Mouse (Mus musculus): Measurements from ENCODE around the gene Sh2d3c. TPM values are rescaled to one million over a fixed set of nuclear protein-coding genes. Genes with fewer than 3 reads are reported as not detected.

The Sh2d3c gene
- total RNA-seq (2014; fragmentation: Nextera tagmentation) = not detected in 2 replicates
- 0.06 and 0.98 TPM in 2 replicates for total RNA-seq (2017)
- 0.35 and 0.39 TPM in 2 replicates for polyA plus RNA-seq (2012)

GRCm38 (mm10) chr2:32720681-32721229 lies at the start of gene Sh2d3c:
Gene Sh2d3c (plus strand): TSS chr2:32721055.
- no peak for DNase-seq (ENCODE audit: low spot score)
- Histone ChIP-seq H3K4me3 (ENCODE audit: low read depth, low read length) (no peak within 1 kb of the TSS; the same call in 1 of the 2 replicates), H3K27me3 (ENCODE audit: insufficient read depth, low read length) (peaks cover 65% of the 10 kb centered on the region), H3K9me3 (replicated peaks) (no peaks in the 10 kb centered on the region), H3K4me1 (ENCODE audit: insufficient read depth, low read depth, low read length) (peaks cover 23% of the 10 kb centered on the region), H3K36me3 (replicated peaks) (no peaks in the 10 kb centered on the region)
- ATAC-seq (ENCODE audit: extremely low read depth, insufficient number of reproducible peaks, low FRiP score, poor library complexity, severe bottlenecking) = no peak
- TF ChIP-seq CTCF (IDR thresholded peaks at IDR 0.05; ENCODE audit: low read depth, low read length) = no peak
- no peak for TF ChIP-seq TAL1 (conservative IDR thresholded peaks at IDR 0.05; ENCODE audit: low read depth, low read length)
- no peak for TF ChIP-seq GATA2 (IDR thresholded peaks at IDR 0.05; ENCODE audit: borderline replicate concordance, low read depth, low read length)
- TF ChIP-seq GATA1 (IDR thresholded peaks at IDR 0.05; ENCODE audit: borderline replicate concordance, low read length) = no peak
- TF ChIP-seq POLR2AphosphoS5 (IDR thresholded peaks at IDR 0.05; ENCODE audit: insufficient replicate concordance, low read depth, low read length) = no peak

GRCm38 (mm10) chr2:32671147-32671546 lies 49.7 kb upstream of the Sh2d3c start:
- Histone ChIP-seq H3K36me3 (replicated peaks) (peaks cover 57% of the 10 kb centered on the region), H3K9me3 (replicated peaks) (no peaks in the 10 kb centered on the region), H3K4me3 (ENCODE audit: low read depth, low read length) (no peak overlapping the region), H3K4me1 (ENCODE audit: insufficient read depth, low read depth, low read length) (peaks cover 22% of the 10 kb centered on the region), H3K27me3 (ENCODE audit: insufficient read depth, low read length) (peaks cover 19% of the 10 kb centered on the region; the same call in 1 of the 2 replicates)
- no peak for TF ChIP-seq GATA1 (IDR thresholded peaks at IDR 0.05; ENCODE audit: borderline replicate concordance, low read length)
- no peak for TF ChIP-seq TAL1 (conservative IDR thresholded peaks at IDR 0.05; ENCODE audit: low read depth, low read length)
- TF ChIP-seq POLR2AphosphoS5 (IDR thresholded peaks at IDR 0.05; ENCODE audit: insufficient replicate concordance, low read depth, low read length) = no peak
- TF ChIP-seq CTCF (IDR thresholded peaks at IDR 0.05; ENCODE audit: low read depth, low read length) = no peak
- no peak for TF ChIP-seq GATA2 (IDR thresholded peaks at IDR 0.05; ENCODE audit: borderline replicate concordance, low read depth, low read length)
- DNase-seq (ENCODE audit: low spot score) (no peak), ATAC-seq (ENCODE audit: extremely low read depth, insufficient number of reproducible peaks, low FRiP score, poor library complexity, severe bottlenecking) (no peak)

DNA sequence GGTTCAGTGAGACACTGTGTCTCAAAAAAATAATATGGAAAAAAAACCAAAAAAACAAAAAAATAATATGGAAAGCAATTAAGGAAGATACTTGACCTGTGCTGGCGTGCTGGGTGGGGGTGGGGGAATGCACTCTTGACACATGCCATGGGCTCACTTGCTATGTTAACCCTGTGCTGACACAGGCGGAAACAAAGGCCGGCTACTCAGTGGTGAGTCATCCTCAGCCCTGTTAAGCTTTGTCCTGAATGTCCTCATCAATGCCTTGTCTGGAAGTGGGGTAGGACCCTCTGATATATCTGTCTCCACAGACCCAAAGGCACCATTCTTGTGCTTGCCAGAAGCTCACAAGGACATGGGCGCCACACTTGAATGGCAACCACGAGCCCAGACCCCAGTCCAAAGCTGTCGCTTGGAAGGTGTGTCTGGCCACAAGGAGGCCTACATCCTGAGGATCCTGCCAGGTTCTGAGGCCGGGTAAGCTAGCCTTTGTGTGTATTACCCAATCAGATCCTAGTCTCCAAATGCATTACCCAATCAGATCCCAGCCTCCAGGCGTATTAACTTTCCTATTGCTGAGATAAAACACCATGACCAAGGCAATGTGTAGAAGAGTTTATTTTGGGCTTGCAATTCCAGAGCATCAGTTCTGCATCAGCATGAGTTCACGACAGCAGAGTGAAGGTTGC lies 48.8 kb upstream of the Sh2d3c start:
- Histone ChIP-seq H3K4me3 (ENCODE audit: low read depth, low read length) (no peak overlapping the region), H3K4me1 (ENCODE audit: insufficient read depth, low read depth, low read length) (peaks cover 22% of the 10 kb centered on the region), H3K36me3 (replicated peaks) (peaks cover 56% of the 10 kb centered on the region), H3K27me3 (ENCODE audit: insufficient read depth, low read length) (peaks cover 19% of the 10 kb centered on the region; the same call in 1 of the 2 replicates), H3K9me3 (replicated peaks) (peaks cover 3% of the 10 kb centered on the region; the same call in 1 of the 2 replicates)
- ATAC-seq (ENCODE audit: extremely low read depth, insufficient number of reproducible peaks, low FRiP score, poor library complexity, severe bottlenecking) (no peak), DNase-seq (ENCODE audit: low spot score) (no peak)
- TF ChIP-seq POLR2AphosphoS5 (IDR thresholded peaks at IDR 0.05; ENCODE audit: insufficient replicate concordance, low read depth, low read length) (no peak), GATA1 (IDR thresholded peaks at IDR 0.05; ENCODE audit: borderline replicate concordance, low read length) (no peak), TAL1 (conservative IDR thresholded peaks at IDR 0.05; ENCODE audit: low read depth, low read length) (no peak), GATA2 (IDR thresholded peaks at IDR 0.05; ENCODE audit: borderline replicate concordance, low read depth, low read length) (no peak), CTCF (IDR thresholded peaks at IDR 0.05; ENCODE audit: low read depth, low read length) (no peak)

GRCm38 (mm10) chr2:32673176-32673917 lies 47.5 kb upstream of the Sh2d3c start:
- Histone ChIP-seq H3K4me1 (ENCODE audit: insufficient read depth, low read depth, low read length) (peaks cover 19% of the 10 kb centered on the region), H3K27me3 (ENCODE audit: insufficient read depth, low read length) (peaks cover 16% of the 10 kb centered on the region; the same call in 1 of the 2 replicates), H3K9me3 (replicated peaks) (peaks cover 3% of the 10 kb centered on the region; the same call in 1 of the 2 replicates), H3K36me3 (replicated peaks) (peaks cover 66% of the 10 kb centered on the region), H3K4me3 (ENCODE audit: low read depth, low read length) (no peak overlapping the region)
- no peak for ATAC-seq (ENCODE audit: extremely low read depth, insufficient number of reproducible peaks, low FRiP score, poor library complexity, severe bottlenecking)
- DNase-seq (ENCODE audit: low spot score) = no peak
- no peak for TF ChIP-seq GATA2 (IDR thresholded peaks at IDR 0.05; ENCODE audit: borderline replicate concordance, low read depth, low read length)
- no peak for TF ChIP-seq CTCF (IDR thresholded peaks at IDR 0.05; ENCODE audit: low read depth, low read length)
- TF ChIP-seq GATA1 (IDR thresholded peaks at IDR 0.05; ENCODE audit: borderline replicate concordance, low read length) = no peak
- TF ChIP-seq TAL1 (conservative IDR thresholded peaks at IDR 0.05; ENCODE audit: low read depth, low read length) = no peak
- no peak for TF ChIP-seq POLR2AphosphoS5 (IDR thresholded peaks at IDR 0.05; ENCODE audit: insufficient replicate concordance, low read depth, low read length)

DNA sequence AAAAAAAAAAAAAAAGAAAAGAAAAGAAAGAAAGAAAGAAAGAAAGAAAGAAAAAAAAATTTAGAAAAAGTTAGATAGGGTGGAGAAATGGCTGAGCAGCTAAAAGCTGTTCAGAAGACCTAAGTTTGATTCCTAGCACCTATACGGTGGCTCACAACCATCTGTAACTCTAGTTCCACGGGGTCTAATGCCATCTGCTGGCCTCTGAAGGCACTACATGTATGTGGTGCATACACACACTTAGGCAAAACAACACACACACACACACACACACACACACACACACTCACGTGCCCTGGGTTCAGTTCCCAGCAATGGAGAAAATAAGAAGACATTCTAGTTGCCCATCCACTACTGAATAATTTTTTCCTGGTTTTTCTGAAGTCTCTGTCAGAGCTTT lies 44.0 kb upstream of the Sh2d3c start:
- no peak for DNase-seq (ENCODE audit: low spot score)
- no peak for ATAC-seq (ENCODE audit: extremely low read depth, insufficient number of reproducible peaks, low FRiP score, poor library complexity, severe bottlenecking)
- Histone ChIP-seq H3K9me3 (replicated peaks) (peaks cover 3% of the 10 kb centered on the region; the same call in 1 of the 2 replicates), H3K36me3 (replicated peaks) (peaks cover 76% of the 10 kb centered on the region), H3K4me3 (ENCODE audit: low read depth, low read length) (no peak overlapping the region), H3K4me1 (ENCODE audit: insufficient read depth, low read depth, low read length) (peaks cover 25% of the 10 kb centered on the region), H3K27me3 (ENCODE audit: insufficient read depth, low read length) (peaks cover 8% of the 10 kb centered on the region; the same call in 1 of the 2 replicates)
- no peak for TF ChIP-seq POLR2AphosphoS5 (IDR thresholded peaks at IDR 0.05; ENCODE audit: insufficient replicate concordance, low read depth, low read length)
- no peak for TF ChIP-seq CTCF (IDR thresholded peaks at IDR 0.05; ENCODE audit: low read depth, low read length)
- no peak for TF ChIP-seq TAL1 (conservative IDR thresholded peaks at IDR 0.05; ENCODE audit: low read depth, low read length)
- no peak for TF ChIP-seq GATA2 (IDR thresholded peaks at IDR 0.05; ENCODE audit: borderline replicate concordance, low read depth, low read length)
- TF ChIP-seq GATA1 (IDR thresholded peaks at IDR 0.05; ENCODE audit: borderline replicate concordance, low read length) = no peak

Measured in G1E (cell line).